Mouse (Mus musculus) hindbrain, embryonic 12.5 days (tissue): ENCODE results near the gene Rfx4. TPM values are rescaled to one million over a fixed set of nuclear protein-coding genes. Genes with fewer than 3 reads are reported as not detected.

ENCODE experiments used
- ATAC-seq: fragments of 200-750 bp; cut with Nextera tagmentation; 2 replicates; pipeline ENCODE4 v1.8.0; 2017; ENCODE audit warnings: moderate TSS enrichment; ENCODE audit not compliant: low FRiP score
- H3K27ac ChIP-seq: fragments of 300-500 bp; sonication (generic); 2 replicates; pipeline ENCODE4 v1.5.1; 2016; ENCODE audit warnings: mild to moderate bottlenecking
- H3K27me3 ChIP-seq: fragments of 300-500 bp; sonication (generic); 2 replicates; pipeline ENCODE4 v1.6.1; 2016; ENCODE audit warnings: mild to moderate bottlenecking
- H3K36me3 ChIP-seq: fragments of 300-500 bp; sonication (generic); 2 replicates; pipeline ENCODE4 v1.6.1; 2016; ENCODE audit warnings: mild to moderate bottlenecking
- H3K4me1 ChIP-seq: fragments of 300-500 bp; sonication (generic); 2 replicates; pipeline ENCODE4 v1.6.1; 2016
- H3K4me2 ChIP-seq: fragments of 300-500 bp; sonication (generic); replicated peaks from 2 replicates; pipeline ENCODE4 v1.6.1; 2016; ENCODE audit warnings: mild to moderate bottlenecking
- H3K4me3 ChIP-seq: fragments of 300-500 bp; sonication (generic); 2 replicates; pipeline ENCODE4 v1.5.1; 2016; ENCODE audit warnings: mild to moderate bottlenecking
- H3K9ac ChIP-seq: fragments of 300-500 bp; sonication (generic); 2 replicates; pipeline ENCODE4 v1.6.1; 2016; ENCODE audit warnings: mild to moderate bottlenecking, moderate library complexity
- H3K9me3 ChIP-seq: fragments of 300-500 bp; sonication (generic); replicated peaks from 2 replicates; pipeline ENCODE4 v1.6.1; 2016; ENCODE audit warnings: mild to moderate bottlenecking
- WGBS: fragments of 180-500 bp; shearing (Covaris S2); methylation state at CpG from one replicate; pipeline ENCODE4 v1.1.7; 2016; 5-methylcytosine and 5-hydroxymethylcytosine counted together
- polyA plus RNA-seq: library from polyadenylated mRNA; unstranded; fragments of >200 nt; fragmentation: Nextera tagmentation; extraction: Ambion mirVana; gene quantifications from 2 replicates; pipeline ENCODE4 v1.2.1, GENCODE M21; 2016

Gene Rfx4
- polyA plus RNA-seq, 1 experiment from 2014 or later, result 49.2 TPM

DNA sequence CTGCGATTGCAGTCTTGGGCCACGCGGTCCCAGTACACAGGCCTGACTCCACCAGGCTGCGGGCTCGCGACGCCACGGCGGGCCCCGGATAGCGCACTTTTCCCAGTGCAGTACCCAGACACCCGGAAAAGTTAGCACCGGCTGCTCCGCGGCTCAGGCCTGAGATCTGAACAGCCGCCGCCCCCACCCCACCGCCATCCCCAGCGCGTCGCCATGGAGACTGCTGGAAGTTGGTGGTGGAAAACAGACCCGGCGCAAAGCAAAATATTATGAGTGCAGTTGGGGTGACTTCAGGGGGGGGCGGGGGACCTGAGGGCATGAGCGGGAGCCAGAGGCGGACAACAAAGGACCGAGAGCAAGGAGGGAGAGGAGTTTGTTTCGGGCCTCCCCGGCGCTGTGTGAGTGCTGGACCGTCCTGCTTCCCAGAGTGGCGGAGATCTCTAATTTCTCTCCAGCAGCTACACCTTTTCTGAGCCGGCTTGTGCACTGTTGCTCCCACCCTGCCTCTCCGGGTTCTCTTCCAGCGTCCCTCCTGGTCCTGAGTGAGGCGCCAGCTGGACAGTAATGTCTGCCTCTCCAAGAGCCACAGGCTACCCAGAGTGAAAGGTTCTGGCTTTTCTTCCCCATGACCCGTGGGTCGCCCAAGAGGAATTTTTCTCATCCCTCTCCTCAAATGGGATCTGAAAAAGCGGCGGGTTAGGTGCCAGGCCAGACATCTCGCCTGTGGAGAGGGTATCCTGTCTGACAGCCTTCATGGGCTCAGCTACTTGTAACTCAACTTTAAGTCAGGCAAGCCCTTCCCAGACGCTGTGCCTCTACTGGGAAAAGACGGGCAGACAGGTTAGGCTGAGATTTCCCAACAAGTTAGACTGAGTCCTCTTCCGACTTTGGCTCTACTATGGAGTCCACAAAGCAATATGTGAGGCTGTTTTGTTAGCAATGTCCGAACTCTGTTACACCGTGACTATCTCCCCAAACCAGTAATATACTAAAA, 4.6 kb downstream of the Rfx4 start:
- peak overlapping the region; percentile 51 for H3K4me3 ChIP-seq
- no peaks in the 10 kb centered on the region for H3K36me3 ChIP-seq
- 4% methylated on average over 46 of the region's 46 CpGs for WGBS
- H3K9ac ChIP-seq, result peak overlapping the region; percentile 68
- no peaks in the 10 kb centered on the region for H3K9me3 ChIP-seq
- ATAC-seq, result peak; percentile 36
- peaks cover 52% of the 10 kb centered on the region for H3K4me1 ChIP-seq
- peak overlapping the region; percentile 84 for H3K27ac ChIP-seq
- peaks cover 36% of the 10 kb centered on the region for H3K27me3 ChIP-seq
- H3K4me2 ChIP-seq, result peak overlapping the region; percentile 76

GRCm38 (mm10) chr10:84768766-84769165, 12.9 kb downstream of the Rfx4 start:
- Histone ChIP-seq H3K27ac (no peak overlapping the region), H3K4me2 (no peak overlapping the region), H3K27me3 (no peaks in the 10 kb centered on the region), H3K4me3 (no peak overlapping the region), H3K9me3 (no peaks in the 10 kb centered on the region), H3K36me3 (peaks cover 7% of the 10 kb centered on the region), H3K9ac (no peak overlapping the region), H3K4me1 (peaks cover 7% of the 10 kb centered on the region)
- no peak for ATAC-seq
- WGBS, result 88% methylated on average over 10 of the region's 10 CpGs

- Histone ChIP-seq H3K4me2 (no peak overlapping the region), H3K27ac (no peak overlapping the region), H3K9me3 (no peaks in the 10 kb centered on the region), H3K27me3 (no peaks in the 10 kb centered on the region), H3K4me1 (peaks cover 7% of the 10 kb centered on the region), H3K4me3 (no peak overlapping the region), H3K9ac (no peak overlapping the region), H3K36me3 (no peaks in the 10 kb centered on the region)
- ATAC-seq, result no peak
- 79% methylated on average over 4 of the region's 4 CpGs for WGBS
Measured at GRCm38 (mm10) chr10:84772380-84773130, 16.7 kb downstream of the Rfx4 start.

- H3K4me3 ChIP-seq, result no peak overlapping the region
- ATAC-seq, result no peak
- no peak overlapping the region for H3K4me2 ChIP-seq
- no peak overlapping the region for H3K9ac ChIP-seq
- no peaks in the 10 kb centered on the region for H3K9me3 ChIP-seq
- H3K27ac ChIP-seq, result no peak overlapping the region
- H3K4me1 ChIP-seq, result peaks cover 7% of the 10 kb centered on the region
- no peaks in the 10 kb centered on the region for H3K27me3 ChIP-seq
- 92% methylated on average over 4 of the region's 4 CpGs for WGBS
- no peaks in the 10 kb centered on the region for H3K36me3 ChIP-seq
Measured at GRCm38 (mm10) chr10:84773889-84774288, 18.0 kb downstream of the Rfx4 start.

- no peak overlapping the region for H3K4me3 ChIP-seq
- no peaks in the 10 kb centered on the region for H3K27me3 ChIP-seq
- no peaks in the 10 kb centered on the region for H3K9me3 ChIP-seq
- H3K9ac ChIP-seq, result no peak overlapping the region
- no peak for ATAC-seq
- no peak overlapping the region for H3K4me2 ChIP-seq
- H3K4me1 ChIP-seq, result peaks cover 7% of the 10 kb centered on the region
- WGBS, result 88% methylated on average over 12 of the region's 12 CpGs
- H3K27ac ChIP-seq, result no peak overlapping the region
- H3K36me3 ChIP-seq, result no peaks in the 10 kb centered on the region
Measured at GRCm38 (mm10) chr10:84774573-84774972, 18.7 kb downstream of the Rfx4 start.

- ATAC-seq, result peak; percentile 30; the same call in 1 of the 2 replicates
- no peak overlapping the region for H3K27ac ChIP-seq
- no peak overlapping the region for H3K4me2 ChIP-seq
- H3K4me1 ChIP-seq, result peaks cover 5% of the 10 kb centered on the region
- no peaks in the 10 kb centered on the region for H3K9me3 ChIP-seq
- no peak overlapping the region for H3K4me3 ChIP-seq
- H3K27me3 ChIP-seq, result no peaks in the 10 kb centered on the region
- no peak overlapping the region for H3K9ac ChIP-seq
- WGBS, result 71% methylated on average over 5 of the region's 5 CpGs
- H3K36me3 ChIP-seq, result peaks cover 10% of the 10 kb centered on the region; the same call in 1 of the 2 replicates
Measured at GRCm38 (mm10) chr10:84777109-84777508, 21.2 kb downstream of the Rfx4 start.

DNA sequence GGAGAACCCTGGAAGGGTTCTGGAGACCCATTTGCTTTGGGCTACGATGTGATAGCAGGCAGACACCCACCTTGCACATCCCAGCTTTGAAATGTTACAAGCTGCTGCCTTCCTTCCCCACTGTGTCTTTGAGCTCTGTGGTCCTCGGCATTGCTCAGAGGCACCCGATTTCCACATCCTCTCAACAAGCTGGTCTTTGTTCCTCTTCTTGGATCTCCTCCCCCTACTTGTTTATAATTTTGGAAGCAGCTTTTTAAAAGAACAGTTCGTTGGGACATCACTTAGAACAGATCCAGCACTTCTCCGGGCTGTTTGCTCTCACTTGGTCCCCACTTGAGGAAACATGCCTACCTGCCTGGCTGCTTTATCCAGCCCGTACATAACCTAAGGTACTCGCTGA, 22.1 kb downstream of the Rfx4 start:
- no peak for ATAC-seq
- no peak overlapping the region for H3K27ac ChIP-seq
- H3K9ac ChIP-seq, result no peak overlapping the region
- no peaks in the 10 kb centered on the region for H3K9me3 ChIP-seq
- peaks cover 10% of the 10 kb centered on the region; the same call in 1 of the 2 replicates for H3K36me3 ChIP-seq
- H3K4me2 ChIP-seq, result no peak overlapping the region
- whole genome bisulfite sequencing, result 78% methylated on average over 7 of the region's 7 CpGs
- H3K4me1 ChIP-seq, result no peaks in the 10 kb centered on the region
- H3K4me3 ChIP-seq, result no peak overlapping the region
- H3K27me3 ChIP-seq, result no peaks in the 10 kb centered on the region

- no peak for ATAC-seq
- Histone ChIP-seq H3K4me3 (no peak overlapping the region), H3K27ac (no peak overlapping the region), H3K4me2 (no peak overlapping the region), H3K9ac (no peak overlapping the region), H3K27me3 (no peaks in the 10 kb centered on the region), H3K36me3 (peaks cover 10% of the 10 kb centered on the region; the same call in 1 of the 2 replicates), H3K9me3 (no peaks in the 10 kb centered on the region), H3K4me1 (no peaks in the 10 kb centered on the region)
- 85% methylated on average over 4 of the region's 4 CpGs for WGBS
Measured at GRCm38 (mm10) chr10:84780828-84781227, 25.0 kb downstream of the Rfx4 start.

DNA sequence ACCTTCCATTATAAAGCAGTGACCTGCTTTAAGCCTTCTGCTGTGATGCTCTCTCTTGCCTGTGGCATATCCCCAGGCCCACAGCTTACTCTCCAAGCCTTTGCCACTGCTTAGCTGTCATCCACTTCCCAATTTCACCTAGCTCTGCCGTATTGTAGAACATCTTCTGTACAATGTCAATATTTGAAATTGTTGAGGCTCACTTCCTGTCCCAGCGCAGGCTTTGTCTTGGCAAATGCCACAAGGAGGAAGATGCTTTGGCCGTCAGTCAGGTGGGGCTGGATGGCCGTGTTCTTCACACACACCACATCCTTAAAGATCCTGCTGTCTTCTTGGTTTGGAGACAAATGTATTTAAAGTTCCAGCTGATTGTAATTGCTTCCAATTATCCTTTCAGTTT, 29.5 kb downstream of the Rfx4 start:
- Histone ChIP-seq H3K4me2 (no peak overlapping the region), H3K4me3 (no peak overlapping the region), H3K9ac (no peak overlapping the region), H3K36me3 (peaks cover 7% of the 10 kb centered on the region; the same call in 1 of the 2 replicates), H3K27ac (no peak overlapping the region), H3K9me3 (no peaks in the 10 kb centered on the region), H3K4me1 (no peaks in the 10 kb centered on the region; the same call in 1 of the 2 replicates), H3K27me3 (no peaks in the 10 kb centered on the region)
- 86% methylated on average over 4 of the region's 4 CpGs for WGBS
- no peak for ATAC-seq

DNA sequence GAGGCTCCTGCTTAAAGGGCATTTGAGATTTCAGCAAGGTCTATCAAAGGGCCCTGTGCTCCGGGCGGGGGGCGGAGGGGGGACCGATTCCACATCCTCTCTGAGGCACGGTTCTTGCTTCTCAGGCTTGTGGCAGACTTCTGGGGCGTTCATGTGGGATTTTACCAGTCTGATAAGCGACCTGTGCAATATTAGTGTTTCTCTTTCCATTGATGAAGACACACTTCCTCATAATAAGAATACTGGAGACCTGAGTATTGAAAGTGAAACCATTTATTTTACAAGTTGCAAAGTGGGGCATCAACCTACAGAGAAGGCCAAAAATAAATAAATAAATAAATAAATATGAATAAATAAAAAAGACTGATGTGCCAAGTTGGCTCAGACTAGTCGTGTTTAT, 34.5 kb downstream of the Rfx4 start:
- Histone ChIP-seq H3K27ac (no peak overlapping the region), H3K27me3 (no peaks in the 10 kb centered on the region), H3K9me3 (no peaks in the 10 kb centered on the region), H3K4me1 (peaks cover 5% of the 10 kb centered on the region; the same call in 1 of the 2 replicates), H3K36me3 (no peaks in the 10 kb centered on the region), H3K9ac (no peak overlapping the region), H3K4me2 (no peak overlapping the region), H3K4me3 (no peak overlapping the region)
- 89% methylated on average over 8 of the region's 8 CpGs for WGBS
- no peak for ATAC-seq

- WGBS, result 95% methylated on average over 3 of the region's 3 CpGs
- no peak overlapping the region for H3K4me2 ChIP-seq
- no peak for ATAC-seq
- no peaks in the 10 kb centered on the region for H3K9me3 ChIP-seq
- no peak overlapping the region for H3K9ac ChIP-seq
- no peak overlapping the region for H3K27ac ChIP-seq
- H3K27me3 ChIP-seq, result no peaks in the 10 kb centered on the region
- no peak overlapping the region for H3K4me3 ChIP-seq
- peaks cover 5% of the 10 kb centered on the region; the same call in 1 of the 2 replicates for H3K4me1 ChIP-seq
- H3K36me3 ChIP-seq, result no peaks in the 10 kb centered on the region
Measured at GRCm38 (mm10) chr10:84791181-84791580, 35.3 kb downstream of the Rfx4 start.

DNA sequence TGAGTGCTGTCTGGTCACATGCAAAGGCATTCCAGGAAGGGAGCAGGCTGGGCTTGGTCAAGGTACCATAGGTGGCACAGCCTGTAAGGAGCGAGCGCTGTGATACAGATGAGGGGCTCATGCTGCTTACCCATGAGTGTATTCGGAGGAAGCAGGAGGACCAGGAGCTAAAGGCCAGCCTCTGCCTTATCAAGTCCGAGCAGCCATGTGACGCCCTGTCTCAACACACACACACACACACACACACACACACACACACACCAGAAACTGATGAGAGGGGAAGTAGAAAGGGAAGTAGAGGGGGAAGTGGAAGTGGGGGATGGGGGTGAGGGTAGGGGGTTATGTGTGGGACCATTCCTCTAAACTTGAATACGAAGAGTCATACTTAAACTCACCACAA, 45.7 kb downstream of the Rfx4 start:
- H3K4me1 ChIP-seq, result peaks cover 6% of the 10 kb centered on the region; the same call in 1 of the 2 replicates
- H3K4me3 ChIP-seq, result no peak overlapping the region
- no peaks in the 10 kb centered on the region for H3K9me3 ChIP-seq
- H3K4me2 ChIP-seq, result no peak overlapping the region
- no peak overlapping the region for H3K9ac ChIP-seq
- H3K36me3 ChIP-seq, result 0 out of 2 replicates have a peak, but pooled peaks cover 8% of the 10 kb centered on the region
- H3K27me3 ChIP-seq, result no peaks in the 10 kb centered on the region
- 90% methylated on average over 6 of the region's 6 CpGs for WGBS
- no peak overlapping the region for H3K27ac ChIP-seq
- no peak for ATAC-seq
